Mouse (Mus musculus): ENCODE measurements around the gene Zglp1.

DNA sequence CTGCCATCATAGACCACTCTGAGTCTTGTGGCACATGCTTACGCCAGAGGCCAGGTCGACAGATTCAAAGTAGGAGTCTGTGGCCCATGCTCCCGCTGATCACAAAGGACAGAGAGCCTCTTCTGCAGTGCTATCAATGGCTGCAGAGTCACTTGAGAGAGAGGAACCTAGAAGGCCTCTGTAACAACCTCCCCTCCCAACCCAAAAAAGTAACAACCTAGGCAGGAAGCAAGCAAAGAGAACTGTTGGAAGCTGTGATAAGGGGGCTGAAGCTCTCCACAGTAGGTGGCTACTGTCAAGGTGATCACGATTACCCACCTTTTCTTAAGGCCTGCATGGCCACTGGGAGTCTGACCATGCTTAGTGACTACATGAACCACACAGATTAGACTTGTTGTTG is 23.3 kb downstream of the Zglp1 start:
- no peak for TF ChIP-seq CTCF (IDR thresholded peaks at IDR 0.05; ENCODE audit: borderline replicate concordance, insufficient read depth, low read length)
- no peak for TF ChIP-seq POLR2A (IDR thresholded peaks at IDR 0.05; ENCODE audit: low read depth, low read length)
